Mouse (Mus musculus) central nervous system, embryonic 18 days (tissue): ENCODE measurements around the gene Tst. TPM values are rescaled to one million over a fixed set of nuclear protein-coding genes. Genes with fewer than 3 reads are reported as not detected.

Source experiments
- polyA plus RNA-seq: library from polyadenylated mRNA; depleted of rRNA; stranded (reverse); fragments of >200 nt; gene quantifications from 2 replicates; pipeline ENCODE4 v1.2.3, GENCODE M21; 2012; rRNA removed

Gene Tst
- polyA plus RNA-seq, result 25.6 and 30.7 TPM in 2 replicates

GRCm38 (mm10) chr15:78405517-78406211, at the start of gene Tst:
Tst (minus strand) TSS chr15:78405907.

DNA sequence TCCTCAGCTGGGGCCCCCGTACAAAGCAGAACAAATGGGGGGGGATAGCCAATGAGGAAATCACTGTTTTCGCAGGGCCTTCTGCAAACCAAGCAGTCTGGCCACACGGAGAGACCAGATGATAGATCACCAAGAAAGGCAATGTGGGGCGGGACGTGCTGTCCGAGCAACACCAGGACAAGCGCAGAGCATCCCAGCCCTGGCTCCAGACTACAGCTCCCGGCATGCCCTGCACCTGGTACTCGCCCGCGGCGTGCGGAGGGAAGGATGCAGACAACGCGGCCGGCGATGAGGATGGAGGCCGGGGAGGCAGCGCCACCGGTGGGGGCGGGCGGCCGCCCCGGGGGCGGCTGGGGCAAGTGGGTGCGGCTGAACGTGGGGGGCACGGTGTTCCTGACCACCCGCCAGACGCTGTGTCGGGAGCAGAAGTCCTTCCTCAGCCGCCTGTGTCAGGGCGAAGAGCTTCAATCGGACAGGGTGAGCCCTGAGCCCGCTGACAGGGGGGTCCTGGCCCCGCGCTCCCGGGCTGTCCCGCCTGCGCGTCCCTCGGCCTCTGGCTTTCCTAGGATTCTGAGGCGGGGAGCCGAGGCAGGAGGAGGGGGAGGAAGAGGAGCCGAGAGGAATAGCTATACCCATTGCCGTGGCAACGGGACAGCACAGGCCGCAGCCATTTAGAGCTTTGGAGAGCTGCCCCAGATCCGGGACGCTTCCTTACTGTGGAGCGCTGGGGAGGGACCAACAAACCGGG, 22.9 kb upstream of the Tst start, which contains the start of gene Kctd17:
Kctd17 (plus strand) TSS at position 174 of the 748 bp plus-strand sequence.

GRCm38 (mm10) chr15:78406293-78406934, 707 bp upstream of the Tst start, which contains the start of gene Mpst:
Mpst (plus strand) TSS chr15:78406416.

DNA sequence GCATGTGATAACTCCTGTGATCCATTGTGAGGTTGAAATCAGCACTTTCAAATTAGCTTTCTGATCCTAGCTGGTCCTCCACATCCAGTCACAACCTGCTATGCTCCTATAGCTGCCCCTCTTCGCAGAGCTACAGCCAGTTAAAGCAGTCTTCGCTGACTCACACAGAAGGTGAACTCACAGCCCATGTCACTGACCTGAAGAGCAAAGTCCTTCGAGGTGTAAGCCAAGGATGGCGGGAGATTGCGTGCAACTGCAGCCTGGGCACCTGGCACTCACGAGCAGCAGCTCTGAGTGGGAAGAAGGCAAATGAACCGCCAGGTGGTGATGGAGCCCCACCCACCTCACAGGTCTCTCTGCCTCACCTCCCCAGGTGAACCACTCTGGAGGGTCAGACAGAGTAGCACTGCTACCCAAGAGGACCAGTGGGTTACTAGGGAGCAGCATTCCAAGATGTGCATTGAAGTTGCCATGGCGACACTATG, 10.2 kb downstream of the Tst start, which contains the start of gene Tex33:
Tex33 (minus strand) TSS at position 435 of the 485 bp plus-strand sequence.

Other genes with a start within 250 kb of the Tst start
- 54.5 and 56.5 TPM in 2 replicates for gene Ift27, start 231.8 kb downstream of the Tst start, polyA plus RNA-seq
- gene Pvalb, start 199.5 kb downstream of the Tst start, polyA plus RNA-seq, result 0.97 and 3.4 TPM in 2 replicates
- gene Ncf4, start 161.1 kb downstream of the Tst start, polyA plus RNA-seq, result 0.67 and 1.1 TPM in 2 replicates
- gene Csf2rb2, start 100.2 kb downstream of the Tst start, polyA plus RNA-seq, result 0.47 and 0.49 TPM in 2 replicates
- gene Csf2rb, start 80.2 kb downstream of the Tst start, polyA plus RNA-seq, result 0.49 and 0.58 TPM in 2 replicates
- 0.05 and 0.14 TPM in 2 replicates for gene Tex33, start 10.0 kb downstream of the Tst start, polyA plus RNA-seq
- 93.0 and 95.7 TPM in 2 replicates for gene Mpst, start 509 bp upstream of the Tst start, polyA plus RNA-seq
- gene Kctd17, start 22.7 kb upstream of the Tst start, polyA plus RNA-seq, result 260 and 297 TPM in 2 replicates
- gene Tmprss6, start 62.7 kb upstream of the Tst start, polyA plus RNA-seq, result 0.04 and 0.13 TPM in 2 replicates
- gene Il2rb, start 89.4 kb upstream of the Tst start, polyA plus RNA-seq, result 0.11 and 0.17 TPM in 2 replicates
- gene C1qtnf6, start 125.5 kb upstream of the Tst start, polyA plus RNA-seq, result 13.1 and 15.5 TPM in 2 replicates
- gene Sstr3, start 138.8 kb upstream of the Tst start, polyA plus RNA-seq, result 1.1 and 2.5 TPM in 2 replicates
- 4.2 and 6.3 TPM in 2 replicates for gene Rac2, start 166.9 kb upstream of the Tst start, polyA plus RNA-seq
- 3.4 and 4.3 TPM in 2 replicates for gene Cyth4, start 191.1 kb upstream of the Tst start, polyA plus RNA-seq